Mouse (Mus musculus) lung, postnatal 25 days (tissue): Measurements from ENCODE around the gene Habp2.
"Not testable (repeated sequence)": the region's sequence is repeated elsewhere in the genome, so short reads cannot be mapped to it uniquely, and the experiment has no call there.

ENCODE experiments used
- DNase-seq: peaks from one replicate; pipeline ENCODE4 v3.0.0; 2022; ENCODE audit warnings: low spot score

Habp2 gene

GRCm38 (mm10) chr19:56296668-56297067 lies 9.7 kb downstream of the Habp2 start:
- DNase-seq = no peak

DNA sequence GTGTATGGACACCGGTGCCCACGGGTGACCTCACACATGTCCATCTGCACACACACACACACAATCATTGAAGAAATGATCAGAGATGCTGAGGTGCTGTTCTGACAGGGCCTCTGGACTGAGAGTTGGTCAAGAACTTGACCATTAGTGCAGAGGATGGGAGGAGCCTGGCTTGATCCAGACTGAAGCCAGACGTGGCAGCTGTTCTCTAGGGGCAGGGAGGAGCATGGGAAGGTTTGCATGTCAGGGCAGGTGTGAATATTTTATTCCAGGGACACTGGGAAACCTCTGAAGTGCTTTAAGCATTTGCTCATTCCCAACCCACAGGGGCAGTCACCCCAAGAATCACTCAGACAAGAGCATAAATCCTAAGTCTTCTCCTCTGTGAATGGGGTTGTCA lies 10.3 kb downstream of the Habp2 start:
- DNase-seq = no peak

DNA sequence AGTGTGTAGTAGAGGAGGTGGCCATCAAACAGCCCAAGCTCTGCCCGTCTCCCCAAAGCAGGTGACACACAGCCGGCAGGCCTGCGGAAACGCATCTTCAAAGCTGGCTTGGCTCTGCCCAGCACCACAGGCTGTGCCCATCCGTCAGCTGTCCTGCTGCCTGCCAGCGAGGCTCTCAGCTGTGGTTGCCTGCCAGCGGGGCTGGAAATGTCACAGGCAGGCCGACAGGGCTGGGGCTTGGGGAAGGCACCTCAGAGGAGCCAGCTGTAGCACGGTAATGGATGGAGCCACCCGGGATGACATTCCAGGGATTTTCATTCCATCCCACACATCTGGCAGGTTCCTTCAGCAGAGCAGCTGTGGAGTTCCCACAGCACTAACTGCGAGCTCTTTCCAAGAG lies 13.9 kb downstream of the Habp2 start:
- no peak for DNase-seq

DNA sequence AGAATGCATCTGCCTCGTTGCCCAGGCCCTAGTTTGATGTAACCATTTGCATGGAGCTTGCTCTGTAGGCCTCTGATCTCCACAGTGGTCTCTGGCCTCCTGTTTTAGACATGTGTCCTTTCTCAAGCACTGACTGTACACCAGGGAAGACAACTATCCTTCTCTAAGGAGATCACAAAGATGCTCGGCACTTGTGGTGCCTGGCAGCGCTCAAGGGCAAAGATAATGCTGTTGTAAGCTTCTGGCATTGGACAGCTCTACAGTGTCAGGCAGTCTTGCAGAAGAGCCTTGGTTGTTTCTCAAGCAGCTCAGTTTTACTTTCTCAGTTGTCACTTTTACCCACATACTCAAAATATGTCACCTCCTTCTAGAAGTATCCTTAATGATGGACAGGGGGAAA lies 29.6 kb downstream of the Habp2 start:
- DNase-seq = no peak

DNA sequence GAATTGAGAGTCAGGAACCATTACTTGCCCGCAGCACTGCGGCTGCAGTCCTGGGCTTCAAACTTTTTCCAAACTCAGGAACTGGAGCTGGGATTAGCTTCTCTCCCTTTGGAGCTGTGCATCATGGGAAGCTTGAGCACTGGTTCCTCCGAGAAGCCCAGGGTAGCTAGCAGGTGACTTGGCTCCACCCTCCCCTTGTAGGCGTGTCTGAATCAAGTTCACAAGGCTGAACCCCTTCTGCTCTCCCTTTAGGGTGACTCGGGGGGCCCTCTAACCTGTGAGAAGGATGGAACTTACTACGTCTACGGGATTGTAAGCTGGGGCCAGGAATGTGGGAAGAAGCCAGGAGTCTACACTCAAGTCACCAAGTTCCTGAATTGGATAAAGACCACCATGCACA lies 32.3 kb downstream of the Habp2 start:
- DNase-seq = no peak

DNA sequence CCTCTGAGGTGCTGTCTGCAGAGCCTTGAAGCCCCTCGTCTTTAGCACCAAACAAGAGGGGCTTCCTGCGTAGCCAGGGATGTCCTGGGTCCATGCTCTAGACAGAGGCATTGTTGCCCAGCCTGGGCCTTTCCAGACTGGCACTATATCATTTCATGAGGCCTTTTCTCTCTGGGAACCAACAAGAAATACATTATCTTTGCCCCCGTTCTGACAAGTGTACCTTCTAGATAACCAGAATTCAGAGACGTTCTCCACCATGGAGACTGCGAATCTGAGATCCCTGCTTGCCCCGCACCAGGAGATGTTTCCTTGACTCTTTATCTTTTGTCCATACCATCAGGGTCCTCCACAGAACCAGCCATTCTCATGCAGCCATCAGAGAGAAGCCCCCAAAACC lies 32.7 kb downstream of the Habp2 start:
- no peak for DNase-seq

- peak; percentile 4 for DNase-seq
These were observed 33.4 kb downstream of the Habp2 start for GRCm38 (mm10) chr19:56320186-56320860.

DNA sequence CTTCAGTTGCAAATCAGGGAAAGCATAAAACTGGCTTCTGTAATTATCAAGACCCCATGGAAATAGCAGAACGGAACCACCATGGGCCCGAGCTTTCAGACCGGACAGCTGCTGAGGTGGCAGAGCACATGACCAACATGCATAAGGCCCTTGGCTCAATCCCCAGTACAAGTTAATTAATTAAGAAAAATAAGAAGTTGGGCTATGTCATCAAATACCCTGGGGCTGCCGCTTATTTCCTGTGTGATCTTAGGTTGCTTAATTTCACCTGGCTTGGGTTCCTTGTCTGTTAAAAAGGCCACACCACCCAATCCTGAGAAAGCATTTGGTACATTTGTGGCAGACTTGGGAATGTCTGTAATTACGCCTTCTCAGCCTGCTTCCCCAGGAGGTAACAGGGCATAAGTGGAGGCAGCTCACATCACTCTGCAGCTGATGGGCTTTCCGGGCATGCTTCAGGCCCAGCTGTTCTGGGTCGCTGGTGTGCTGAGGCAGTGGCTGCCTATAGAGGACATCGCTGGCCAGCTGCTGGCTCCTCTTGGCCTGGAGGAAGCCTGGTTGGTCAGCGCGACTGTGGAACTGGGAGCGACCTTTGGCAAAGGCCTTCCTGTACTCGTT lies 34.5 kb downstream of the Habp2 start:
- DNase-seq = no peak

DNA sequence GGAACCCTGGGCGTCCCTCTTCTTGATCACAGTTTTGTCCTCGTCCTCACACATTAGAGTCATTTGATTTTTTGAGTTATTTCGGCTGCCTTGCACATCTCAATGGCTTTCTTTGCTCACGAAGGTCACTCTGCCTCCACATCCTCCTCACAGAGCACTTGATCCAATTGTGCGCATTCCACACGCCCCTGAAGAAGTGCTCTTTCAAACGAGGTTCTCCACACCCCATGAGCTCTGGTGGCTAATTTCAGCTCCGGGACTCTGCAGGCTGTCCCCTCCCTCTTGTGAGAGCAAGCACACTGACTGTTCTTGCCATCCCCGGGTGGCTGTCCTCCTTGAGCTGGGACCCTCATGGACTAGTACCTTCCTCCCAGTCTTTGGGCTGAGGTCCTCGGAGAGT lies 38.7 kb downstream of the Habp2 start:
- DNase-seq = no peak

DNA sequence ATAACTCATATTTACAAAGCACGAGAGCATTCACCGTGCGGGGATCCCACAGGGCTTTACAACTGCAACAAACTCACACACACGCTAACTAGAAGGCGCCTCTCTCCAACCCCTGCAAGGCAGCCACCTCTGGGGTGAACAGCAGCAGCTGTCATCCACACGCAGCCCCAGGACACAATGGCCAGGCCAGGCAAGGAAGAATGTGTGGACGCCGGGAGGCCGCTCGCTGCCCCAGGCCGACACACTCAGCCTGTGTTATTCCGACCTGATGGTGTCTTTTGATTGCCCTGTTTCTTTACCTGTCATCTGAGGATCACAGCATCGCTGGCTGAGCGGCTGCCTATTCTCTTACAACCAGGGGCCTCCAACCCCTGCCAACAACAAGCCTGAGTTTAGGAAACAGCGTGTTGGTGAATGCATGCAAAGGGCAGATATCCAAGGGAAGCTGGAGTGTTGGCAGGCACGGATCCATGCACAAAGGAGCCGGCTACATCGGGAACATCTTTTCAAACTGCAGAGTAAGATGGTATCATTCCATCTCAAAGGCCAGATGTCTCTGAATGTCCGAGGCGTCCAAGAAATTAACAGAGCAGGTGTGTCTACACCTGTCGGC lies 39.4 kb downstream of the Habp2 start:
- DNase-seq = no peak

DNA sequence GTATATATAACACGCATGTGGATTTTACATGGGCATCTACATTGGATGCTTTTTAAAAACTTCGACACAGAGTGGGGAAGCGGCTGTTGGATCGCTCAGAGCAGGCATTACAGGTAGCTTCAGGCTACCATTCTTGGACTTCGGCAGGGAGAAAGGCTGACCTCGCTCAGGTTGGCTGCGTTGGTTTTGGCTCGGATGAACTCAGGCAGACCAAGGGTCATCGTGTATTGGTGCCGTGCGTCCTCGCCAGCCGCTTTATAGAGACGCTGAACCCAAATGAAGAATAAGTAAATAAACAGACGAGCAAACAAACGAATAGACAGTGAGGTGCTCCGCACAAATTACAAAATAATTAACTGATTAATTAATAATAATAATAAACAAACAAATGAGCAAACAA lies 49.4 kb downstream of the Habp2 start:
- no peak for DNase-seq

DNA sequence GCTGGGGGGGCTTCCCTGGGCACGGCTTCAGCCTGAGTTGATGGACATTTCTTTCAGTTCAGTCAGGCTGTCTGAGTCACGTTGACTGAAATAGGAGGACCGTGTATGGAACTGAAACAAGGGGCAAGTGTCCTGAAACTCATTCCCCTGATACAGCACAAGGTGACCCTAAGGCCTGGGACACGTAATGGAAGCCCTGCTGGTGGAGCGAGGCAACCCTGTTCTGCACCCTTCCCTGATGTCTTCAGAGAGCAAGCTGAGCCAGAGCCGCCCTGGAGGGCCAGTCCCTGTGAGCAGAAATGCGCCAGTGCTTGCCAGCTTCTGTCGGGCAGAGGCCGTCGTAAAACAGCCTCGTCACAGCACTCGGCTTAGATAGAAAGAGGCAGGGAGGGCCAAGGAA lies 49.9 kb downstream of the Habp2 start:
- DNase-seq = no peak

- DNase-seq = peak; percentile 10
These were observed 55.1 kb downstream of the Habp2 start for GRCm38 (mm10) chr19:56342006-56342405.

DNA sequence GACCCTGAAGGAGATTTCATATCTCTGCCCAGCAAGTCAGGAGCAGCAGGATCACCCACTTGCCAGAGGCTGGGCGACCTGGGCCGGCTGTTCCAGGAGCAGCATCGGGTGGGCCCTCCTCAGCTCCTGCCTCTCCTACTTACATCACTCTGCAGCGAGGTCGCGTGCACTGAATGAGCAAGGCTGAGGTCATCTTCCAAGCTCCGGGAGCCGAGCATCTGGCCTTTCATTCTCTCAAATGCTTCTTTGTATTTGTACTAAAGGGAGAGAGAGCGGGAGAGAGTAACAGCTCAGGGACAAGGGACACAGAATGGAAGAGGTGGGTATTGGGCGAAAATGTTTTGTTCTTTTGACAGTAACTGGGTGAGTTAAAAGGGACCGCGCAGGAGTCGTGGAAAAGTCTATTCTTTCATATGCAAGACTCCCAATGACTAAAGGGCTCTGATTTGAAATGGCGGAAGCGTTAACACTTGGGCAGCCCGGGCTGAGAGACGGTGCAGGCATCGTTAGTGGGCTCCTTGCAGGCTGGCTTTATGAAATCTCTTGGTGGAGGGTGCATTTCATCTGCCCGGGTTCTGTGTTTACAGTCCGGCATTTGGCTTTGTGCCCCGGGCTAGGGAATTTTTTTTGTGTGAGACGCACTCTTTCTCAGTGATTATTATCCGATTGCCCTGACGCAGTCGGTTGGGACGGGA lies 57.1 kb downstream of the Habp2 start:
- DNase-seq = no peak

DNA sequence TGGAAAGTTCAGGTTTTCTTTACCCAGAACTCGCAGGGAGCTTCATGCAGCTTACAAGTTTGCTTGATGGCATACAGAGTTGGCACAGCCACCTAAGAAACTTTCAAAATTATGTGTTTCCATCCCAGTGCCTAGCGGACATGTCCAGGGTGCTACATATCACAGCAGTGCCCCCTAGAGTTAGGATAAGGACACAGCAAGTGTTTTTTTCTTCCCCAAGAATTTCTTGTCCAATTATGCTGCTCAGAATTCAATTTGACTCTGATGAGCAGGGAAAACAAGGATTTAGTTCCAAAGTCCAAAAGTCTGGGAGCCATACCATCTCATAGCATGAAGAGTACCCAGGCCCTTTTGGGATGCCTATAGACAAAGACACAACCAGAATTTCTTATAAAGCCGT lies 59.1 kb downstream of the Habp2 start:
- DNase-seq = peak; percentile 16

DNA sequence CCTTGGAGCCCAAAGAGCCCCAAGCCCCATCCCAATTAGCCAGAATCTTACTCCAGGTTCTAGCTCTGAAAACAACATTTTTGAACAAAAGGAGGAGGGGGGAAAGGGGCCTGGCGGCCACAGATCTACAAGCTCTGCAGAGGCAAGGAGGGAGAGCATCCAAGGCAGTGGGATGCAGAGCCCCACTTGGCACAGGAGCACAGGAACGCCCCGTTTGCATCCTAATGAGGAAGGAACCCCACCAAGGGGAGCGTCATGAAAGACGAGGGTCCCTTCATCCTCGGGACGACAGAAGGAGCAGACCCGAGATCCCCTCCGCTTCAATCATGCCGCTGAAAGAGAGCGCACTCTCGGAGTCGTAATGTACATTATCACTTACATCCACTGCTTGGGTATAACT lies 59.8 kb downstream of the Habp2 start:
- no peak for DNase-seq

- peak; percentile 15 for DNase-seq
These were observed 62.4 kb downstream of the Habp2 start for GRCm38 (mm10) chr19:56349295-56349694.

GRCm38 (mm10) chr19:56353689-56354088 lies 66.8 kb downstream of the Habp2 start:
- no peak for DNase-seq

GRCm38 (mm10) chr19:56355201-56355600 lies 68.3 kb downstream of the Habp2 start:
- DNase-seq = no peak

DNA sequence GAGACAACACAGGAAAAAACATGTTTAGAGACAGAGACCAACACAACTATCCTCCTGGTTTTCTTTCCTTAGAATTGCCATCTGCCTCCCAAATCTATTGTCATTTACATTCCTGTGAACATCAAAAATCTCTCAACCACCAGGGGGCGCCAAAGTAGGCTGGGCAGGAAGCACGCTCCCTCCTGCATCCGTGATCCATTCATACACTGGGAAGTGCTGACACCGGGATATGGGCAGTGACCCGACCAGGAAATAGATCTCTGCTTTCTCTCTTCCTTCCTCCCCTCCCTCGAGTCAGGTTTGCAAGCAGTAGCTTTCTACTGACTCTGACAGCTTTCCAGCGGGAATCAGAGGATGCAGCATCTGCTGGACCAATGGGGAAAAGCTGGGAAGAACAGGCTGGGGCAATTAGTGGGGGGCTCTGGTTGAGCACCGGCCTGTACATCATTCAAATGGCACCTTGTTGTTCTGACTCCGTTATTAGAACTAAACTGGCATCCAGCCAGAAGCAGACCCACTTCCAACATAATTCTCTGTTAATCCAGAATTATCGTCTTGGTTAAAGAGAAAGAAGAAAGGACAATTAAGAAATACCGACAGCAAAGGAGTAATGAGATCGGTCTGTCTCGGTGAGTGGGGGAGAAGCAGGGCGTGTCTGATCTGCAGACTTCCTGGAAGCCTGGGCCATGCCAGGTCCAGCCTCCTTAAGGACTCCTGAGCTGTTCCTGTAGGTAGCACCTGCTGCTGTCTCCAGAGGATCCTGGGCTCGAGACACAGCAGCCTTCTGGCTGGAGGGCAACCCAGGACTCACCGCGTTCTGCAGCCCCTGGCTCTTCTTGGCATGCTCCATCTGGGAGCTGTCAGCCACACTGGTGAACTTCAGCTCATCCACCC lies 69.8 kb downstream of the Habp2 start:
- DNase-seq = peak; percentile 70

DNA sequence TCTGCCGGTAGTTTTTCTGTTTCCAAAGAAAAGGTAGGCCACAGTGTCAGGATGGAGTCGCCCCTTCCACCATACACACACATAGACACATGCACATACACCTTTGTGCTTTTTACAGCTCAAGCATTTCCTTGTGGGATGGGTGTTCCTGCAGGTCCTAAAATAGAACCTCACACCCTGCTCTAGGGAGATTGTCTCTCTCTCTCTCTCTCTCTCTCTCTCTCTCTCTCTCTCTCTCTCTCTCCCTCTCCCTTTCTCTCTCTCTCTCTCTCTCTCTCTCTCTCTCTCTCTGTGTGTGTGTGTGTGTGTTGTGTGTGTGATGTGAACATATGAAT lies 70.4 kb downstream of the Habp2 start:
- DNase-seq = not testable (repeated sequence)

DNA sequence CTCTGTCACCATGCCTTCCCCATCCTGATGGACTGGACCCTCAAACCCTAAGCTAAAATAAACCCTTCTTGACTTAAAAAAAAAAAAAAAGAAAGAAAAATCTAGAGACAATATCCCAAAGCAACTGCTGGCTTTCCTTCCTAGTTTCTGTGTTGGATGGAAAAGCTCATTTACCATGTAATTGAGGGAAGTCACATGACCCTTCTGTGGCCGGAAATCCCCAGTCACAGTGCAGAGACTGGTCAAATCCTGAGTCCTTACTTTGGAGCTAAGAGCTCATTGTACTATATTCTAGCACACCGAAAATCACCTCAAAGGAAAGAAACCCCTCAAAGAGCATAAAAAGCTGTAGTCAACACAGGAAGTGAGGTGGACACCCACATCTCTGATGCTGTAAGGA lies 72.0 kb downstream of the Habp2 start:
- DNase-seq = no peak
